In genomic region chr7:116334669-116335038, GRCm38 (mm10) we compare ENCODE assay signal across 8 mouse cellular contexts. TPM values are rescaled to one million over a fixed set of nuclear protein-coding genes. Genes with fewer than 3 reads are reported as not detected.
DNase-seq lines count a peak whose midpoint lies in the region; ATAC-seq and TF ChIP-seq lines count a peak whose summit lies in the region.

No protein-coding gene starts in this region.

- ATAC-seq in forebrain, embryonic 11.5 days (replicated peaks; ENCODE audit: low FRiP score) = no peak
- ATAC-seq in liver, embryonic 13.5 days (ENCODE audit: low read depth) = no peak
- no peak for ATAC-seq in CD4-positive, CD25-positive, alpha-beta regulatory T cell, adult 4 months
- no peak for ATAC-seq in cerebellum, adult (ENCODE audit: insufficient number of reproducible peaks, low FRiP score, low TSS enrichment)

- peak overlapping the region; percentile 84 for H3K4me2 ChIP-seq in forebrain, embryonic 11.5 days (ENCODE audit: low read depth, low read length, severe bottlenecking)
- peak overlapping the region; percentile 74 for H3K4me2 ChIP-seq in liver, embryonic 13.5 days

- no peaks in the 10 kb centered on the region for H3K9me3 ChIP-seq in forebrain, embryonic 11.5 days (ENCODE audit: control insufficient read depth, low read length)
- H3K9me3 ChIP-seq in liver, embryonic 13.5 days (replicated peaks) = no peaks in the 10 kb centered on the region

- intact Hi-C loops in heart, adult 2 months (cut with DNase I) = loop anchor here (2.0 to 5.0 kb wide), 3 partner anchors 108 to 274 kb away; partner anchors contain the start of gene Pik3c2a
- intact Hi-C loops in heart, postnatal 10 days (cut with DNase I) = loop anchor here (5.0 kb wide), 3 partner anchors 173 to 1783 kb away; partner anchors contain the start of gene Rps15a

- H3K36me3 ChIP-seq in heart, adult 2 months (ENCODE audit: control insufficient read depth, insufficient read depth, low read length) = peaks cover 17% of the 10 kb centered on the region
- H3K36me3 ChIP-seq in forebrain, embryonic 11.5 days (ENCODE audit: control insufficient read depth, insufficient read depth, low read length) = peaks cover 4% of the 10 kb centered on the region
- peaks cover 38% of the 10 kb centered on the region for H3K36me3 ChIP-seq in liver, embryonic 13.5 days

- peak overlapping the region; percentile 64 for H3K4me3 ChIP-seq in heart, adult 2 months
- peak overlapping the region; percentile 90 for H3K4me3 ChIP-seq in forebrain, embryonic 11.5 days (ENCODE audit: low read depth, low read length)
- peak overlapping the region; percentile 87 for H3K4me3 ChIP-seq in liver, embryonic 13.5 days (replicated peaks)

- H3K4me1 ChIP-seq in heart, adult 2 months (ENCODE audit: control insufficient read depth, insufficient read depth, low read length) = peaks cover 2% of the 10 kb centered on the region
- H3K4me1 ChIP-seq in forebrain, embryonic 11.5 days (replicated peaks; ENCODE audit: control insufficient read depth, insufficient read depth, low read length) = peaks cover 5% of the 10 kb centered on the region; the same call in 1 of the 2 replicates
- peaks cover 42% of the 10 kb centered on the region for H3K4me1 ChIP-seq in liver, embryonic 13.5 days (replicated peaks)

- no peak for TF ChIP-seq EP300 in heart, adult 2 months (IDR thresholded peaks at IDR 0.05; ENCODE audit: insufficient read depth, low read depth, low read length)

- no peak for TF ChIP-seq CTCF in heart, adult 2 months (IDR thresholded peaks at IDR 0.05)

- H3K27me3 ChIP-seq in heart, adult 2 months (ENCODE audit: control insufficient read depth, insufficient read depth, low read length) = no peaks in the 10 kb centered on the region
- no peaks in the 10 kb centered on the region for H3K27me3 ChIP-seq in forebrain, embryonic 11.5 days (ENCODE audit: control insufficient read depth, insufficient read depth, low read length)
- H3K27me3 ChIP-seq in liver, embryonic 13.5 days = no peaks in the 10 kb centered on the region

- H3K9ac ChIP-seq in heart, adult 2 months (ENCODE audit: low read depth, low read length) = peak overlapping the region; percentile 84
- H3K9ac ChIP-seq in forebrain, embryonic 11.5 days (ENCODE audit: low read length) = peak overlapping the region; percentile 89
- H3K9ac ChIP-seq in liver, embryonic 13.5 days = peak overlapping the region; percentile 95

- 14% methylated on average over 8 of the region's 8 CpGs for WGBS in heart, adult 2 months
- 32% methylated on average over 8 of the region's 8 CpGs for WGBS in forebrain, embryonic 11.5 days
- WGBS in liver, embryonic 13.5 days (ENCODE audit: insufficient replicate concordance) = 7% methylated on average over 8 of the region's 8 CpGs

- peaks cover 3% of the 10 kb centered on the region; the same call in 1 of the 2 replicates for H3K79me2 ChIP-seq in heart, adult 2 months (replicated peaks; ENCODE audit: control insufficient read depth, insufficient read depth, low read length)

- no peak for TF ChIP-seq POLR2A in heart, adult 2 months (IDR thresholded peaks at IDR 0.05; ENCODE audit: insufficient read depth, low read depth, low read length)

- peak overlapping the region; percentile 97; the same call in 1 of the 2 replicates for H3K27ac ChIP-seq in heart, adult 2 months
- peak overlapping the region; percentile 46; the same call in 1 of the 2 replicates for H3K27ac ChIP-seq in forebrain, embryonic 11.5 days (ENCODE audit: low read depth, low read length)
- H3K27ac ChIP-seq in liver, embryonic 13.5 days = peak overlapping the region; percentile 90

- no peak for DNase-seq in heart, adult 2 months
- DNase-seq in heart, postnatal 10 days = no peak
- DNase-seq in 416B (ENCODE audit: low read depth) = peak; percentile 52
- DNase-seq in forebrain, embryonic 11.5 days (ENCODE audit: low spot score) = no peak
- no peak for DNase-seq in liver, embryonic 13.5 days
- no peak for DNase-seq in spleen, postnatal 10 days (ENCODE audit: low spot score in 2 of 2)

RNA-seq across cellular contexts. Expression of gene Rps13, which starts 0.7 kb away (rescaled TPM):
- total RNA-seq in heart, adult 2 months (2021) = 100 to 1,000 TPM; 328 to 384 TPM
- 110 and 146 TPM in 2 replicates for polyA plus RNA-seq in heart, adult 2 months (2012; rRNA removed)
- total RNA-seq in heart, postnatal 10 days (2021) = 100 to 1,000 TPM; 356 to 364 TPM
- 691 and 697 TPM in 2 replicates for polyA plus RNA-seq in forebrain, embryonic 11.5 days (2014; fragmentation: Nextera tagmentation; extraction: Ambion mirVana)
- 640 and 679 TPM in 2 replicates for polyA plus RNA-seq in liver, embryonic 13.5 days (2015; fragmentation: Nextera tagmentation; extraction: Ambion mirVana)
- 1,000 to 10,000 TPM; 1,071 to 1,073 TPM for polyA plus RNA-seq in CD4-positive, CD25-positive, alpha-beta regulatory T cell, adult 4 months (2017; shearing (Covaris generic))

RNA-seq across cellular contexts. Expression of gene Plekha7, which starts 26.5 kb away (rescaled TPM):
- 1 to 10 TPM; 4.5 to 6.3 TPM for total RNA-seq in heart, adult 2 months (2021)
- 13.7 and 19.3 TPM in 2 replicates for polyA plus RNA-seq in heart, adult 2 months (2012; rRNA removed)
- total RNA-seq in heart, postnatal 10 days (2021) = 10 to 100 TPM in 1 of 2 experiments, 1 to 10 TPM in 1; 9.5 to 11.9 TPM
- polyA plus RNA-seq in forebrain, embryonic 11.5 days (2014; fragmentation: Nextera tagmentation; extraction: Ambion mirVana) = 16.1 and 17.9 TPM in 2 replicates
- 2.5 and 3.5 TPM in 2 replicates for polyA plus RNA-seq in liver, embryonic 13.5 days (2015; fragmentation: Nextera tagmentation; extraction: Ambion mirVana)
- polyA plus RNA-seq in CD4-positive, CD25-positive, alpha-beta regulatory T cell, adult 4 months (2017; shearing (Covaris generic)) = 10 to 100 TPM in 1 of 2 experiments, 1 to 10 TPM in 1; 4.9 to 17.0 TPM

Comparison
In these comparisons a context has a peak if more than half of its experiments do, and no peak if none do; other contexts are left out.
1. H3K27ac ChIP-seq: peak in every context shown above with its lines; median percentile 97 in heart, adult 2 months; 90 in liver, embryonic 13.5 days; 46 in forebrain, embryonic 11.5 days.